Mouse (Mus musculus) heart, adult 2 months (tissue): ENCODE measurements at regions not wholly inside any gene's neighbourhood (a gene's known extent, or its start where the extent isn't known, plus 50 kb on each side); places are given as distances from the start of the nearest gene placed in this dataset.

Experiments used
- DNase-seq, 2 experiments: peaks; one replicate each; pipeline ENCODE4 v3.0.0; 2021
- H3K27ac ChIP-seq: fragments of 200-600 bp; 2 replicates; pipeline ENCODE4 v1.8.1; 2022
- H3K27me3 ChIP-seq: fragments of 200-500 bp; 2 replicates; pipeline ENCODE4 v1.6.1; 2012; ENCODE audit warnings: mild to moderate bottlenecking, low read length, inconsistent platforms, mixed read lengths; ENCODE audit not compliant: control insufficient read depth, insufficient read depth
- H3K36me3 ChIP-seq: fragments of 200-500 bp; 2 replicates; pipeline ENCODE4 v1.6.1; 2012; ENCODE audit warnings: low read length, inconsistent platforms; ENCODE audit not compliant: control insufficient read depth, insufficient read depth
- H3K4me1 ChIP-seq: fragments of 200-500 bp; 2 replicates; pipeline ENCODE4 v1.6.1; 2011; ENCODE audit warnings: low read length; ENCODE audit not compliant: control insufficient read depth, insufficient read depth
- H3K4me3 ChIP-seq: fragments of 200-600 bp; 2 replicates; pipeline ENCODE4 v1.8.1; 2022
- H3K79me2 ChIP-seq: fragments of 200-500 bp; replicated peaks from 2 replicates; pipeline ENCODE4 v1.6.1; 2012; ENCODE audit warnings: mild to moderate bottlenecking, inconsistent platforms, low read length, moderate library complexity, mixed read lengths; ENCODE audit not compliant: control insufficient read depth, insufficient read depth
- H3K9ac ChIP-seq: fragments of 200-500 bp; 2 replicates; pipeline ENCODE4 v1.6.1; 2012; ENCODE audit warnings: low read depth, mild to moderate bottlenecking, control low read depth, inconsistent platforms, low read length, mixed read lengths
- CTCF ChIP-seq: fragments of 200-600 bp; IDR thresholded peaks from 2 replicates; pipeline ENCODE4 v1.8.1; 2022; ENCODE audit warnings: antibody characterized with exemption, mild to moderate bottlenecking, moderate library complexity
- EP300 ChIP-seq: fragments of 200-500 bp; IDR thresholded peaks from 2 replicates; pipeline ENCODE4 v1.6.1; 2011; ENCODE audit warnings: low read depth, low read length, control low read depth; ENCODE audit not compliant: insufficient read depth
- POLR2A ChIP-seq: fragments of 200-500 bp; IDR thresholded peaks from 2 replicates; pipeline ENCODE4 v1.6.1; 2011; ENCODE audit warnings: mild to moderate bottlenecking, low read depth, low read length, control low read depth; ENCODE audit not compliant: insufficient read depth
- WGBS: fragments of 180-500 bp; shearing (Covaris S2); methylation state at CpG from one replicate; pipeline ENCODE4 v1.1.7; 2018; 5-methylcytosine and 5-hydroxymethylcytosine counted together
- intact Hi-C: fragments of 180-260 bp; cut with DNase I; formaldehyde crosslinking; loops from one replicate; pipeline ENCODE4 v1.15.1; 2025

DNA sequence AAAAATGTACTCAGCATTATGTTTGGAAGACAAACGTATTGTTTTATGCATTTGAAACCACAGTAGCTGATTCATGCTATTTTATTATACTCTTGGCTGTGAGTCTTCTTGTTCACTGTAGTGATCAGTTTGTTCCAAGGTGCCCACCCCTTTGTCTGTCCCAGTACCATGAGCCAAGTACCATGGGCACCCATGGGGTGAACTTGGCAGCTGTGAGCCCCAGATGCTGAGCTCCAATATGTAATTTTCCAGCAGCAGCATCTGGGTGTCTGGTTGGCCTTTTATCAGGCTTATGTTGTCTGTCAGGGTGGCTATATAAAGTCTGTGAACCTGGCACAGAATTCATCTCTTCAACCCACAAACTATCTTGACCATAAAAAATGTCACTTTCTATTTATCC is 1200.5 kb upstream of the Nr2f1 start:
- no peak for DNase-seq
- Histone ChIP-seq H3K9ac (no peak overlapping the region), H3K4me1 (no peaks in the 10 kb centered on the region), H3K27ac (no peak overlapping the region), H3K36me3 (no peaks in the 10 kb centered on the region), H3K27me3 (no peaks in the 10 kb centered on the region), H3K79me2 (no peaks in the 10 kb centered on the region), H3K4me3 (no peak overlapping the region)
- TF ChIP-seq POLR2A (no peak), CTCF (no peak), EP300 (no peak)
- 41% methylated on average over 1 of the region's 1 CpGs for WGBS
- intact Hi-C loops = no loop called here

- no peak overlapping the region for H3K27ac ChIP-seq
- no peak for DNase-seq
- intact Hi-C loops = no loop called here
- no peaks in the 10 kb centered on the region for H3K79me2 ChIP-seq
- WGBS = 60% methylated on average over 3 of the region's 3 CpGs
- H3K9ac ChIP-seq = no peak overlapping the region
- H3K36me3 ChIP-seq = no peaks in the 10 kb centered on the region
- no peaks in the 10 kb centered on the region for H3K27me3 ChIP-seq
- no peaks in the 10 kb centered on the region for H3K4me1 ChIP-seq
- no peak overlapping the region for H3K4me3 ChIP-seq
- TF ChIP-seq EP300 = no peak
- no peak for TF ChIP-seq POLR2A
- TF ChIP-seq CTCF = no peak
Measured at GRCm38 (mm10) chr13:79393938-79394337, 1194.4 kb upstream of the Nr2f1 start.

GRCm38 (mm10) chr13:79387928-79388327 is 1188.4 kb upstream of the Nr2f1 start:
- Histone ChIP-seq H3K4me3 (no peak overlapping the region), H3K27ac (no peak overlapping the region), H3K79me2 (no peaks in the 10 kb centered on the region), H3K27me3 (no peaks in the 10 kb centered on the region), H3K36me3 (no peaks in the 10 kb centered on the region), H3K9ac (no peak overlapping the region), H3K4me1 (no peaks in the 10 kb centered on the region)
- intact Hi-C loops = no loop called here
- TF ChIP-seq EP300 = no peak
- TF ChIP-seq CTCF = no peak
- TF ChIP-seq POLR2A = no peak
- DNase-seq = no peak

- no peak for DNase-seq
- Histone ChIP-seq H3K27me3 (no peaks in the 10 kb centered on the region), H3K79me2 (no peaks in the 10 kb centered on the region), H3K36me3 (no peaks in the 10 kb centered on the region), H3K9ac (no peak overlapping the region), H3K4me3 (no peak overlapping the region), H3K27ac (no peak overlapping the region), H3K4me1 (no peaks in the 10 kb centered on the region)
- intact Hi-C loops = no loop called here
- TF ChIP-seq POLR2A (no peak), EP300 (no peak), CTCF (no peak)
- WGBS = 91% methylated on average over 8 of the region's 8 CpGs
Measured at GRCm38 (mm10) chr13:79341494-79341893, 1141.9 kb upstream of the Nr2f1 start.

- no peaks in the 10 kb centered on the region for H3K79me2 ChIP-seq
- H3K9ac ChIP-seq = no peak overlapping the region
- 84% methylated on average over 4 of the region's 4 CpGs for WGBS
- no peaks in the 10 kb centered on the region for H3K36me3 ChIP-seq
- no peaks in the 10 kb centered on the region for H3K27me3 ChIP-seq
- no peak overlapping the region for H3K27ac ChIP-seq
- H3K4me3 ChIP-seq = no peak overlapping the region
- no peak for TF ChIP-seq CTCF
- TF ChIP-seq EP300 = no peak
- no peak for TF ChIP-seq POLR2A
- no peaks in the 10 kb centered on the region for H3K4me1 ChIP-seq
- intact Hi-C loops = no loop called here
- DNase-seq = no peak
Measured at GRCm38 (mm10) chr13:79340459-79340858, 1140.9 kb upstream of the Nr2f1 start.

DNA sequence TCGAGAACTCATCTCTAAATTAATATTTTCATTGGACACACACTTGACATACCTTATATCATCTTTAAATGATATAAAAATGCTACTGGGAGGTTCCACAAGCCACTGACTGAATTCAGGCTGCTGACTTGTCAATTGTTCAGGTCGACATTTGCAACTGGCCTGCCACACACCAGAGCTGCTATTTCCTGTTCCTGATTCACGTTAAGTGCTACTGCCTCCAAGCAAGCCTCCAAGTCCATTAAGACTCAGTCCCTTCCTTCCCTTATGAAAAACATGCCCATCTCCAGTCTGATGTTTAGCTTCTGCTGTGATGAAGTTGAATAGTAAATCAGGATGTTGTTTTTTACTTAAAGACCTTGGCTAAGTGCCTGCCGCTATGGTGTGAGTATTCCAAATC is 1140.2 kb upstream of the Nr2f1 start:
- no peak overlapping the region for H3K4me3 ChIP-seq
- 35% methylated on average over 4 of the region's 4 CpGs for WGBS
- intact Hi-C loops = no loop called here

More for the DNA sequence above, 1140.2 kb upstream of the Nr2f1 start:
- no peaks in the 10 kb centered on the region for H3K27me3 ChIP-seq
- H3K4me1 ChIP-seq = no peaks in the 10 kb centered on the region
- no peaks in the 10 kb centered on the region for H3K36me3 ChIP-seq
- no peak for TF ChIP-seq CTCF
- TF ChIP-seq EP300 = no peak
- no peak for TF ChIP-seq POLR2A
- H3K27ac ChIP-seq = no peak overlapping the region
- DNase-seq = no peak
- no peaks in the 10 kb centered on the region for H3K79me2 ChIP-seq
- H3K9ac ChIP-seq = no peak overlapping the region
